Mouse (Mus musculus) heart, adult 2 months (tissue): ENCODE measurements at regions not wholly inside any gene's neighbourhood (a gene's known extent, or its start where the extent isn't known, plus 50 kb on each side); places are given as distances from the start of the nearest gene placed in this dataset.

Source experiments
- DNase-seq, 2 experiments: peaks; one replicate each; pipeline ENCODE4 v3.0.0; 2021
- H3K27ac ChIP-seq: fragments of 200-600 bp; 2 replicates; pipeline ENCODE4 v1.8.1; 2022
- H3K27me3 ChIP-seq: fragments of 200-500 bp; 2 replicates; pipeline ENCODE4 v1.6.1; 2012; ENCODE audit warnings: mild to moderate bottlenecking, low read length, inconsistent platforms, mixed read lengths; ENCODE audit not compliant: control insufficient read depth, insufficient read depth
- H3K36me3 ChIP-seq: fragments of 200-500 bp; 2 replicates; pipeline ENCODE4 v1.6.1; 2012; ENCODE audit warnings: low read length, inconsistent platforms; ENCODE audit not compliant: control insufficient read depth, insufficient read depth
- H3K4me1 ChIP-seq: fragments of 200-500 bp; 2 replicates; pipeline ENCODE4 v1.6.1; 2011; ENCODE audit warnings: low read length; ENCODE audit not compliant: control insufficient read depth, insufficient read depth
- H3K4me3 ChIP-seq: fragments of 200-600 bp; 2 replicates; pipeline ENCODE4 v1.8.1; 2022
- H3K79me2 ChIP-seq: fragments of 200-500 bp; replicated peaks from 2 replicates; pipeline ENCODE4 v1.6.1; 2012; ENCODE audit warnings: mild to moderate bottlenecking, inconsistent platforms, low read length, moderate library complexity, mixed read lengths; ENCODE audit not compliant: control insufficient read depth, insufficient read depth
- H3K9ac ChIP-seq: fragments of 200-500 bp; 2 replicates; pipeline ENCODE4 v1.6.1; 2012; ENCODE audit warnings: low read depth, mild to moderate bottlenecking, control low read depth, inconsistent platforms, low read length, mixed read lengths
- CTCF ChIP-seq: fragments of 200-600 bp; IDR thresholded peaks from 2 replicates; pipeline ENCODE4 v1.8.1; 2022; ENCODE audit warnings: antibody characterized with exemption, mild to moderate bottlenecking, moderate library complexity
- EP300 ChIP-seq: fragments of 200-500 bp; IDR thresholded peaks from 2 replicates; pipeline ENCODE4 v1.6.1; 2011; ENCODE audit warnings: low read depth, low read length, control low read depth; ENCODE audit not compliant: insufficient read depth
- POLR2A ChIP-seq: fragments of 200-500 bp; IDR thresholded peaks from 2 replicates; pipeline ENCODE4 v1.6.1; 2011; ENCODE audit warnings: mild to moderate bottlenecking, low read depth, low read length, control low read depth; ENCODE audit not compliant: insufficient read depth
- WGBS: fragments of 180-500 bp; shearing (Covaris S2); methylation state at CpG from one replicate; pipeline ENCODE4 v1.1.7; 2018; 5-methylcytosine and 5-hydroxymethylcytosine counted together
- intact Hi-C: fragments of 180-260 bp; cut with DNase I; formaldehyde crosslinking; loops from one replicate; pipeline ENCODE4 v1.15.1; 2025

GRCm38 (mm10) chr7:124915637-124916036 lies 528.8 kb upstream of the Kdm8 start:
- no peaks in the 10 kb centered on the region for H3K4me1 ChIP-seq
- no peaks in the 10 kb centered on the region for H3K79me2 ChIP-seq
- no peak for DNase-seq
- H3K9ac ChIP-seq = no peak overlapping the region
- no peak overlapping the region for H3K27ac ChIP-seq
- no peak overlapping the region for H3K4me3 ChIP-seq
- 67% methylated on average over 5 of the region's 5 CpGs for WGBS
- no peaks in the 10 kb centered on the region for H3K36me3 ChIP-seq
- no peaks in the 10 kb centered on the region for H3K27me3 ChIP-seq
- TF ChIP-seq POLR2A = no peak
- TF ChIP-seq CTCF = no peak
- no peak for TF ChIP-seq EP300
- intact Hi-C loops = no loop called here

- 42% methylated on average over 5 of the region's 5 CpGs for WGBS
Measured at GRCm38 (mm10) chr7:124917606-124918120, 526.8 kb upstream of the Kdm8 start.

GRCm38 (mm10) chr7:124922806-124923205 lies 521.7 kb upstream of the Kdm8 start:
- intact Hi-C loops = no loop called here
- Histone ChIP-seq H3K27me3 (no peaks in the 10 kb centered on the region), H3K9ac (no peak overlapping the region), H3K4me3 (no peak overlapping the region), H3K4me1 (no peaks in the 10 kb centered on the region), H3K79me2 (no peaks in the 10 kb centered on the region), H3K36me3 (no peaks in the 10 kb centered on the region), H3K27ac (no peak overlapping the region)
- DNase-seq = no peak
- no peak for TF ChIP-seq POLR2A
- TF ChIP-seq EP300 = no peak
- 83% methylated on average over 7 of the region's 7 CpGs for WGBS

More at GRCm38 (mm10) chr7:124917606-124918120, 526.8 kb upstream of the Kdm8 start:
- no peaks in the 10 kb centered on the region for H3K36me3 ChIP-seq
- no peak overlapping the region for H3K9ac ChIP-seq
- H3K27me3 ChIP-seq = no peaks in the 10 kb centered on the region
- H3K4me3 ChIP-seq = no peak overlapping the region
- TF ChIP-seq EP300 (no peak), CTCF (no peak), POLR2A (no peak)
- intact Hi-C loops = no loop called here
- DNase-seq = no peak
- no peaks in the 10 kb centered on the region for H3K79me2 ChIP-seq
- H3K27ac ChIP-seq = no peak overlapping the region
- no peaks in the 10 kb centered on the region for H3K4me1 ChIP-seq

- Histone ChIP-seq H3K79me2 (no peaks in the 10 kb centered on the region), H3K27me3 (no peaks in the 10 kb centered on the region), H3K4me3 (no peak overlapping the region), H3K4me1 (no peaks in the 10 kb centered on the region), H3K36me3 (no peaks in the 10 kb centered on the region), H3K9ac (no peak overlapping the region), H3K27ac (no peak overlapping the region)
- intact Hi-C loops = no loop called here
- 71% methylated on average over 3 of the region's 3 CpGs for WGBS
- no peak for TF ChIP-seq CTCF
- no peak for TF ChIP-seq POLR2A
- no peak for TF ChIP-seq EP300
- no peak for DNase-seq
Measured at GRCm38 (mm10) chr7:124933573-124933972, 510.9 kb upstream of the Kdm8 start.

- no peak overlapping the region for H3K9ac ChIP-seq
- no peaks in the 10 kb centered on the region for H3K79me2 ChIP-seq
- no peaks in the 10 kb centered on the region for H3K4me1 ChIP-seq
- no peaks in the 10 kb centered on the region for H3K36me3 ChIP-seq
- no peak overlapping the region for H3K4me3 ChIP-seq
- H3K27me3 ChIP-seq = no peaks in the 10 kb centered on the region
- DNase-seq = no peak
- intact Hi-C loops = no loop called here
- 67% methylated on average over 1 of the region's 1 CpGs for WGBS
- H3K27ac ChIP-seq = no peak overlapping the region
- TF ChIP-seq CTCF (no peak), POLR2A (no peak), EP300 (no peak)
Measured at GRCm38 (mm10) chr7:124939357-124939756, 505.1 kb upstream of the Kdm8 start.

- 65% methylated on average over 4 of the region's 4 CpGs for WGBS
- no peak for DNase-seq
- no peak for TF ChIP-seq CTCF
- TF ChIP-seq EP300 = no peak
- no peak for TF ChIP-seq POLR2A
- Histone ChIP-seq H3K9ac (no peak overlapping the region), H3K27me3 (no peaks in the 10 kb centered on the region), H3K4me3 (no peak overlapping the region), H3K4me1 (no peaks in the 10 kb centered on the region), H3K79me2 (no peaks in the 10 kb centered on the region), H3K27ac (no peak overlapping the region), H3K36me3 (no peaks in the 10 kb centered on the region)
- intact Hi-C loops = no loop called here
Measured at GRCm38 (mm10) chr7:124941527-124941926, 502.9 kb upstream of the Kdm8 start.
